Mouse (Mus musculus) lung, postnatal 0 days (tissue): ENCODE results near the gene H13.

Source experiments
- CTCF ChIP-seq: IDR thresholded peaks from 2 replicates; pipeline ENCODE4 v1.5.1; 2016; ENCODE audit warnings: antibody characterized with exemption, mild to moderate bottlenecking
- EP300 ChIP-seq: IDR thresholded peaks from 2 replicates; pipeline ENCODE4 v1.6.1; 2016; ENCODE audit warnings: antibody characterized with exemption, mild to moderate bottlenecking, control low read depth

- TF ChIP-seq CTCF (no peak), EP300 (no peak)
These were observed 44.7 kb upstream of the H13 start for GRCm38 (mm10) chr2:152624566-152624965.
